Mouse (Mus musculus): Measurements from ENCODE around the gene Ubash3b. TPM values are rescaled to one million over a fixed set of nuclear protein-coding genes. Genes with fewer than 3 reads are reported as not detected.

The Ubash3b gene
- polyA plus RNA-seq, 1 experiment: 85.5 TPM

DNA sequence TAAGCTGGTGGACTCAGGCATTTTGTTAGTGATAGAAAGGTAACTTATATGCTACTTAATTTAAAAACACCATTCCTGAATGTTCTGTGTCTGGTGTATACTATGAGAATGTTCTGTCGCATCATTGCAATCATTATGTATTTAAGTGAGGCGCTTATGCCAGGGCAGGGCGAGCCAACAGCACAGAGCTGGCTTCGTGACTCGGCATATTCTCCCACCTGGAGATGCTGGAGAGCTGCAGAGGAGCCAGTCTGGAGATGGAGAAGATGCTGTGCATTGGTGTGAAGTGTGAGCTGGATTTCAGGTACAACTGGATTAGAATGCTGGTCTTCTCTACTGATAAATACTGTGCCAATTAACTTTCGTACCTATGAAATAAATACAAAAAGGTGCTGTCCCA is 37.2 kb downstream of the Ubash3b start:
- TF ChIP-seq GATA1 (IDR thresholded peaks at IDR 0.05; ENCODE audit: borderline replicate concordance, low read length) (no peak), FLI1 (IDR thresholded peaks at IDR 0.05; ENCODE audit: low read length) (no peak)
- Histone ChIP-seq H3K27me3 (replicated peaks) (no peaks in the 10 kb centered on the region), H3K9me3 (no peaks in the 10 kb centered on the region), H3K4me3 (replicated peaks) (no peak overlapping the region), H3K36me3 (replicated peaks; ENCODE audit: low read length) (peaks cover 96% of the 10 kb centered on the region), H3K4me1 (peaks cover 87% of the 10 kb centered on the region)

DNA sequence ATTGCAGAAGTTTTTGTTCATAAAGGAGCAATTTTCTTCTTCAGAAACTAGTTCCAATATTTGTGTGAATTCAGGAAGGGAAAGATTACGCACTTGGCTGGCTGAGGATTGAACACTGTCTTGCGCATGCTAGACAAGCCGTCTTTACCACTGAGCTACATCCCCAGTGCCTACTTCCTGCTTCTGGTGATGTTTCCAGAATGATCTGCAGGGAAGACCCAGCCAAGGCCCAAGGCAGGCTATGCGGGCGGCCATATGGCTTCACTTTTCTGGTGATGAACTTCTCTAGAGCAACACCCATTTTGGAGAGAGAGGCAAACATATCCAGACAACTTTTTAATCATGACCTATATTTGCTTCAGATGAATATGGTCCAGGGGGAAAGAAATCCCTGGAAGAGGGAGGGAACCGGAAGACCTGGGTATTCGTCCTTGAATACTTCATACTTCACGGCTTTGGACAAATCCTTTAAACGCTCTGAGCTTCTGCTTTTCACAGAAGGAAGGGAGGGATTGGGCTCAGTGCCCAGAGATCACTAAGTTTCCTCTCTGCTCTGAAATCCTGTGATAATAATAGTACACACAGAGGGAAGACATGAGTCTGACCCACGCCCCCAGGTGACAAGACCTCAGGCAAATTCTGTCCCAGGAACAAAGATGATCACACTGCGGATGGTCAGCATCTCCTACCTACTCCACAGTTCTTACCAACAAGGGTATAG is 38.9 kb downstream of the Ubash3b start:
- Histone ChIP-seq H3K4me3 (replicated peaks) (peak overlapping the region; percentile 67), H3K9me3 (no peaks in the 10 kb centered on the region), H3K27me3 (replicated peaks) (no peaks in the 10 kb centered on the region), H3K36me3 (replicated peaks; ENCODE audit: low read length) (peaks cover 97% of the 10 kb centered on the region), H3K4me1 (peaks cover 91% of the 10 kb centered on the region)
- TF ChIP-seq GATA1 (IDR thresholded peaks at IDR 0.05; ENCODE audit: borderline replicate concordance, low read length) (no peak), FLI1 (IDR thresholded peaks at IDR 0.05; ENCODE audit: low read length) (no peak)

- H3K9me3 ChIP-seq: no peaks in the 10 kb centered on the region
- H3K27me3 ChIP-seq (replicated peaks): no peaks in the 10 kb centered on the region
- no peak overlapping the region for H3K4me3 ChIP-seq (replicated peaks)
- TF ChIP-seq FLI1 (IDR thresholded peaks at IDR 0.05; ENCODE audit: low read length): no peak
- TF ChIP-seq GATA1 (IDR thresholded peaks at IDR 0.05; ENCODE audit: borderline replicate concordance, low read length): no peak
- peaks cover 95% of the 10 kb centered on the region for H3K4me1 ChIP-seq
- H3K36me3 ChIP-seq (replicated peaks; ENCODE audit: low read length): peaks cover 98% of the 10 kb centered on the region
Measured at GRCm38 (mm10) chr9:41121701-41122354, 39.7 kb downstream of the Ubash3b start.

GRCm38 (mm10) chr9:41119958-41120357 is 41.5 kb downstream of the Ubash3b start:
- H3K36me3 ChIP-seq (replicated peaks; ENCODE audit: low read length): peaks cover 98% of the 10 kb centered on the region
- no peak overlapping the region for H3K4me3 ChIP-seq (replicated peaks)
- H3K27me3 ChIP-seq (replicated peaks): no peaks in the 10 kb centered on the region
- TF ChIP-seq FLI1 (IDR thresholded peaks at IDR 0.05; ENCODE audit: low read length) (no peak), GATA1 (IDR thresholded peaks at IDR 0.05; ENCODE audit: borderline replicate concordance, low read length) (no peak)
- no peaks in the 10 kb centered on the region for H3K9me3 ChIP-seq
- H3K4me1 ChIP-seq: peaks cover 98% of the 10 kb centered on the region

DNA sequence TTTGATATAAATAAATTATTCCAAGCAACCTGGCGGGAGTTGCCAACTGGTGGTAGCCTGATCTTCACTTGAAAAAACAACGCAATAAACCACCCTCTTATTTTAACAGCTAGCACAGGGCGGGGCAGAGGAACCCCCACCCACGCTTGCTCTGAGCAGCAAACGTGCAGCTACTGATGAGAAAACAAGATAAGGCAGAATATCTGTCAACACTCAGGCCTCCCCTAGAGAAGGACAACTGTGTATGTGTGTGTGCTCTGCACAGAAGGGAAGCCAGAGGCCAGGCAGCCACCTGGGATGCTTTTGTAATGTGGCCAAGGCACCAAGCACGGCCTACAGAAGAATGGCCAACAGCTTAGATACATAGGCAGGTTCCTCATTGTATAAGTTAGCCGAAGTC is 43.4 kb downstream of the Ubash3b start:
- H3K4me3 ChIP-seq (replicated peaks): no peak overlapping the region
- H3K4me1 ChIP-seq: peaks cover 99% of the 10 kb centered on the region
- TF ChIP-seq GATA1 (IDR thresholded peaks at IDR 0.05; ENCODE audit: borderline replicate concordance, low read length) (no peak), FLI1 (IDR thresholded peaks at IDR 0.05; ENCODE audit: low read length) (no peak)
- H3K9me3 ChIP-seq: no peaks in the 10 kb centered on the region
- H3K36me3 ChIP-seq (replicated peaks; ENCODE audit: low read length): peaks cover 98% of the 10 kb centered on the region
- no peaks in the 10 kb centered on the region for H3K27me3 ChIP-seq (replicated peaks)

DNA sequence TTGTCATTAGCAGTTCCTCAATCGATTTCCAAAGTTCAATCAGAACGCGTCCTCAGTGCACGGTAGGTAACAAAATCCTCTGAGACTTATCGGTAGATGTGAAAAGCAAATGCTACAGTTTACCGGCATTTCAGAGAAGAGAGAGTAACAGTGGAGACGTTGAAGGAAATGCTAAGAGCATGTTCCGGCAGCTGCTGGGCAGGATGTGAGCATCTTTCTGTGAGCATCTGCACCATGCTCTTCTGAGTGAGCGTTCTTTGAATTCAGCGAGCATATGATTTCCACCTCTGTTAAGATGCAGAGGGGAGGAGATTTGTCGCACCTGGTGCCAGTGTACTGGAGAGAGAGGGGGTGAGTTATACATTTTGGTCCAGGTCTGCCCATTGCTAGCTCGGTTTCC is 45.4 kb downstream of the Ubash3b start:
- TF ChIP-seq GATA1 (IDR thresholded peaks at IDR 0.05; ENCODE audit: borderline replicate concordance, low read length): no peak
- no peak for TF ChIP-seq FLI1 (IDR thresholded peaks at IDR 0.05; ENCODE audit: low read length)
- Histone ChIP-seq H3K36me3 (replicated peaks; ENCODE audit: low read length) (peaks cover 98% of the 10 kb centered on the region), H3K4me3 (replicated peaks) (no peak overlapping the region), H3K4me1 (peaks cover 99% of the 10 kb centered on the region), H3K27me3 (replicated peaks) (no peaks in the 10 kb centered on the region), H3K9me3 (no peaks in the 10 kb centered on the region)

GRCm38 (mm10) chr9:41114367-41114766 is 47.1 kb downstream of the Ubash3b start:
- H3K36me3 ChIP-seq (replicated peaks; ENCODE audit: low read length): peaks cover 95% of the 10 kb centered on the region
- no peak overlapping the region for H3K4me3 ChIP-seq (replicated peaks)
- no peak for TF ChIP-seq FLI1 (IDR thresholded peaks at IDR 0.05; ENCODE audit: low read length)
- peaks cover 99% of the 10 kb centered on the region for H3K4me1 ChIP-seq
- H3K9me3 ChIP-seq: no peaks in the 10 kb centered on the region
- H3K27me3 ChIP-seq (replicated peaks): no peaks in the 10 kb centered on the region

- TF ChIP-seq FLI1 (IDR thresholded peaks at IDR 0.05; ENCODE audit: low read length) (no peak), GATA1 (IDR thresholded peaks at IDR 0.05; ENCODE audit: borderline replicate concordance, low read length) (no peak)
- peak overlapping the region; percentile 66 for H3K4me3 ChIP-seq (replicated peaks)
- H3K36me3 ChIP-seq (replicated peaks; ENCODE audit: low read length): peaks cover 96% of the 10 kb centered on the region
- H3K27me3 ChIP-seq (replicated peaks): no peaks in the 10 kb centered on the region
- H3K9me3 ChIP-seq: no peaks in the 10 kb centered on the region
- H3K4me1 ChIP-seq: peaks cover 100% of the 10 kb centered on the region
Measured at GRCm38 (mm10) chr9:41109749-41110148, 51.7 kb downstream of the Ubash3b start.

- no peaks in the 10 kb centered on the region for H3K27me3 ChIP-seq (replicated peaks)
- no peak for TF ChIP-seq GATA1 (IDR thresholded peaks at IDR 0.05; ENCODE audit: borderline replicate concordance, low read length)
- no peak for TF ChIP-seq FLI1 (IDR thresholded peaks at IDR 0.05; ENCODE audit: low read length)
- no peaks in the 10 kb centered on the region for H3K9me3 ChIP-seq
Measured at GRCm38 (mm10) chr9:41108324-41109180, 52.9 kb downstream of the Ubash3b start.

More at GRCm38 (mm10) chr9:41108324-41109180, 52.9 kb downstream of the Ubash3b start:
- Histone ChIP-seq H3K36me3 (replicated peaks; ENCODE audit: low read length) (peaks cover 96% of the 10 kb centered on the region), H3K4me3 (replicated peaks) (peak overlapping the region; percentile 31), H3K4me1 (peaks cover 98% of the 10 kb centered on the region)

All from megakaryocyte, embryonic 14.5 days (primary cell).